Mouse (Mus musculus) ES-CJ7 (cell line): ENCODE results near the gene Dnal4.
"Not testable (repeated sequence)": the region's sequence is repeated elsewhere in the genome, so short reads cannot be mapped to it uniquely, and the experiment has no call there.

ENCODE experiments used
- DNase-seq: peaks from one replicate; pipeline ENCODE4 v3.0.0; 2011; ENCODE audit warnings: low read depth, low spot score

The Dnal4 gene

DNA sequence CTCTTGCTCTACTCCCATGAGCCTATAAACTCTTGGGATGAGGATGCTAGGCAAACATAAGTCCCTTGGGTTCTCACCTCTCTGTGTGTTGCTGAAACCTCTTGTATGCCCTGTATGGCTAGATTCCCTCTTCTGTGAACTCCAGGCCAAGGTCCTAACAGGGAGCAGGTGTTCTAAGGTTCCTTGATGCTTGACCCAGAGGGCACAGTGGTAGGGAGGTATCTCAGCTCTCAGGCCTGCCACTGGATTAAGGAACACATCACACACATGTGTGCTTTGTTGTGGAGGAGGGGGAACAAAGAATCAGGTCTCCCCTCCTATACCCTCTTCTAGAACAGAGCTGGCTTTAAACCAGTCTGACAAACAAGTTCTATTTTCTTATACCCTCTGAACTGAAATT is at the start of gene Dnal4:
Gene Dnal4 (minus strand): TSS at position 101 of the 400 bp plus-strand sequence.
- DNase-seq: no peak

GRCm38 (mm10) chr15:79827061-79827777 is 49.6 kb upstream of the Dnal4 start:
- DNase-seq: no peak

DNA sequence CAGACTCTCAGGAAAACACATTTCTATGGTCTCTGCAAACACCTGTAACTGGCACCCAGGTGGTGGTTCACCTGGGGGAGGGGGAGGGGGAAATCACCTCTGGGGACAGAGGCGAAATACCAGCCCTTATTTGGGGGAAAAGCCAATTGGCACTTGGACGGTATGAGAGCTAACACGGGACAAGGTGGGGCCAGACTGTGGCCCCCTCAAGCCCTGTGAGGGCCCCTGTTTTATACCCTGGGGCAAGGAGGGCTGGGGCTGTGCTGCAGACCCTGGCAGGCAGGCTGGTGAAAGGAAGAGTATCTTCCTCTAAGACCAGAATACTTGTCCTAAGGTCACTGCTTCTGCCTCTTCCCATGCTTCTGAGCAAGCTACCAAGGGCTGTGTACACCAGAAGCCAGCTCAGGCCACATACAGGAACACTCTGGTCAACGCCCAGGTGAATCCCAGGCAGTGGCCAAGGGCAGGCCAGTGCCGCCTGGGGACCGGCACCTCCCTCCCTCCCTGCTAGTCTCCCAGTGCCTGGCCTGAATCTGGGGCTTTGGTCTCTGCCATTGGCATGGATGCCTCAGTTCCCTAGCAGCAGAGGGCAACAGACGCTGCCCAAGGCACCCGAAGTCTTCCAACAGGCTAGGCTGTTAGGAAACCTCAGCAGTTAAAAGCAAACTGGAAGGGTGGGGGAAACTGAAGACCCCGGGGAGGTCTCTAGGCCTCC is 48.7 kb upstream of the Dnal4 start:
- DNase-seq: no peak

- peak; percentile 88 for DNase-seq
These were observed 47.6 kb upstream of the Dnal4 start for GRCm38 (mm10) chr15:79825146-79825825.

GRCm38 (mm10) chr15:79823588-79824280 is 46.1 kb upstream of the Dnal4 start:
- DNase-seq: peak; percentile 60

DNA sequence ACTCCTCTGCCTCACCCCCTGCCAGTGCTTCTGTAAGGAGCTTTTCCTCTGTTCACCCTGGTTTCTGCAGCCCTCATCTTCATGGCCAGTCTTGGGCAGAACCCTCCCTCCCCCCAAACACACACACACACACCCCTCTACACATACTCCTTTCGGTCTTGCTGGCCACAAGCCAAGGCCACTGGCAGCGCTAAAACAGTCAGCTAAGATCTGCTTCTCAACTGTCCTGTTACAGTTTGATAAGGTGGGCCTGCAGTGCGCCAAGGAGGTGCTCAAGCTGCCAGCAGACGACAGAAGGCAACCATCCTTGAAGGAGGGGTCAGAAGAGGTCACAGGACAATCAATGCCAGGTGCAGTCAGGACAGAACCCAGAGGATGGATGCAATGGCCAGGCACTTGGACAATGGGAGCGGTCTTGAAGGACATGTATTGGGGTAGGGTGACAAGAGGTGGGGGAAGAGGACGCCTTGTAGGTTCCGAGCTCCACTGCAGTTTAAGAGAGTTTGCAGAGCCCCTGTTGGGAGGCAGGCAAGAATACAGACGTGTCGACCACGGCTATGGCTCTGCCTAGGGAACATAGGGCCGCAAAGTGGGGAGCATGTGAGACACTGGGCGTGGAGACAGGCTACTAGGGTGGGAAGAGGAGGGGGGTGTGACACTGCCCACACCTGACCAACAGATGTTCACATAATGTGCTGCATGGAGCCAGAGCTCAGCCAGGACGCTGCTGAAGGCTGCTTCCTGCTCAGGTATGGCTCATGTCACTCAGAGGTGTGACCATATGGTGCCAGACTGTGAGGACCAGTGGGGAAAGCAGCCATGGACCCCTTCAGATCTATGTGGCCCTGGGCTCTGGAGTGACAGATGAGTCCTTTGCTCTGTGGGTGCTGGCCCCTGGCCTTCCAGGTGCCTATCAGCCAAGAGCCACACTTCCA is 44.9 kb upstream of the Dnal4 start:
- DNase-seq: no peak

GRCm38 (mm10) chr15:79818325-79818724 is 40.7 kb upstream of the Dnal4 start:
- DNase-seq: peak; percentile 72

DNA sequence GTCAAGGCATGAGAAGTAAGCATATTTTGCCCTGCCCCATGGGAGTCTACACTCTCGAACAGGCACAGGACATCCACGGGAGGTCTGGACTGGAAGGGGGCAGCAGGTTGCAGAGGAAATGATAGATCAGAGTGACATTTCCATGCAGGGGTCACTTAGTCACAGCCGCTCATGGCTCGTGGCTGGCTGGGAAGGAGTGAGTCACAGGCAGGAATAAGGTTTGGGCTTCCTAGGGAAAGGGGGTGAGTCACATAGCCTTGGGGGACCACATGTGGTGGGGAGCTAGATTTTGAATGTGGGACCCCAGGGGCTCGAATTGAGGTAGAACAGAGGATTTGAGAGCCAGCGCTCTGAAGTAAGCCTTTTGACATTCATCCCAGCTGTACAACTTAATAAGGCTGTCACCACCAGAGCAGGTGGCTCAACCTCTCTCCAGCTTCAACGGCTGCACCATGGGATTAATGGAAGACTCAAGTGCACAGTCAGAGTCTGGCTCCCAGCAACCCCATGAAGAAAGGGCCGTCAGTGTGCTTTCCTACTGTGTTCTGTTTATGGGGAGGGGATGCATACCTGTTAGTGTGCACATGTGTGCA is 36.1 kb upstream of the Dnal4 start:
- DNase-seq: no peak

DNA sequence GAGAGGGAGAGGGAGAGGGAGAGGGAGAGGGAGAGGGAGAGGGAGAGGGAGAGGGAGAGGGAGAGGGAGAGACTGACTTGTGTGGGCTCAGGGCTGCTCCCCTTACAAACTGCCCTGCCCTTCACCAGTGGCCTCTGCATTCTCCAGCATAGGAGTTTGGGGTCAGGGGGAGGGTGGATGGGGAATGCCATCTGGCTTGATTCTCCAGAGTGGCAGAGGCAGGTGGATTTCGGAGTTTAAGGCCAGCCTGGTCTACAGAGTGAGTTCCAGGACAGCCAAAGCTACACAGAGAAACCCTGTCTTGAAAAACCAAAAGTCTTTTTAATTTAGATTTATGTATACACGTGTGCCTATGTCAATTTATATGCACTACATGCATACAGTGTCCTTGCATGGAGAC is 35.2 kb upstream of the Dnal4 start:
- not testable (repeated sequence) for DNase-seq

GRCm38 (mm10) chr15:79810997-79811396 is 33.3 kb upstream of the Dnal4 start:
- no peak for DNase-seq

DNA sequence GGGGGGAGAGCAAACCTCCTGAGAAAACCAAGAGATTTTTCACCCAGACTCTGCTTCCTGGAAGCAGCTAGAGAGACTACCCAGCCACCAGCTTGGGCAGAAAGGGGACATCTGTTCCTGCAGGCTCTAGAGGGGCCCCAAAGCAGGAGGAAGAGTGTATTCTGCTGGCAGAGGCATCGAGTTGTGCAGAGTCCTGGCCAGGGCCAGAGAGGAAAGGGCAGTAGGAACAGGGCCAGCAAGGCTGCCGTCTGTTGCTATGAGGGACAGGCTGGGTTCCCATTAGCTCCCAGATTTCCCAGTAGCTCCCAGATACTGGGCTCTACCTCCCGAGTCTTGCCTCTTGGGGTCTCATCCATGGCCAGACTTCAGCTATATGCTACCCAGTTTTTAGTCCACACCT is 32.4 kb upstream of the Dnal4 start:
- DNase-seq: no peak

- no peak for DNase-seq
These were observed 31.0 kb upstream of the Dnal4 start for GRCm38 (mm10) chr15:79808658-79809057.

GRCm38 (mm10) chr15:79808114-79808513 is 30.5 kb upstream of the Dnal4 start:
- peak; percentile 74 for DNase-seq

DNA sequence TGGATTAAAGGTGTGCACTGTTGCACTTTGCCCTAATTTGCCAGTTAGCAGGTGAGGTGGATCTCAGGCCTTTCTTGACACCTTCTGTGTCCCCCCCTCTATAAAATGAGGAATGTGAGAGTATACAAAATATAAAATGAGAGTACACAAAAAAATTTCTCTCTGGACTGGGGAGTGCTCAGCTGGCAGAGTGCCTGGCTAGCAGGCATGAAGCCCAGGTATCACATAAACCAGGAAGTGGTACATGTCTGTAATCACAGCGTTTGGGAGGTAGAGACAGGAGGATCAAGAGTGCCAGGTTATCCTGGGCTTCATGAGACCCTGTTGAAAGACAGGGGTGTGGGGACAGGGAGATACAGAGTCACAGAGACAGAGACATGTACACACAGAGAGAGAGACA is 29.4 kb upstream of the Dnal4 start:
- no peak for DNase-seq

DNA sequence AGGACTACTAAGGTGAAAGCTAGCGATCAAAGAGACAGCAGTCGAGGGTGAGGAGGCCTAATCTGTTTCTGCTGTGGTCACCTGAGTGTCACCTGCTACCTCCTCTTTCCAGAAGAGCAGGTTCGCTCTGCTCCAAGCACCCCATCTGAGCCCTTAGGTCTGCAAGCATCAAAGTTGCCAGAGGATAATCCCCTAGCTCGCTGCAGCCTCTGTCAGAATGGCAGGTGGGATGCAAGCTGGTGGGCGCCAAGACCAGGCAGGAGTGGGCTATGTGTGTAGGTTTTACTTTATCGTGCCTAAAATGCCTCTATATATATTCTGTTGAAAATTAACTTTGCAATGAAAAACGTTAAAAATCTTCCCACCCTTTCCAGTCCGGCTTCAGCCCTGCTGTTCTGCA is 27.6 kb upstream of the Dnal4 start:
- no peak for DNase-seq

DNA sequence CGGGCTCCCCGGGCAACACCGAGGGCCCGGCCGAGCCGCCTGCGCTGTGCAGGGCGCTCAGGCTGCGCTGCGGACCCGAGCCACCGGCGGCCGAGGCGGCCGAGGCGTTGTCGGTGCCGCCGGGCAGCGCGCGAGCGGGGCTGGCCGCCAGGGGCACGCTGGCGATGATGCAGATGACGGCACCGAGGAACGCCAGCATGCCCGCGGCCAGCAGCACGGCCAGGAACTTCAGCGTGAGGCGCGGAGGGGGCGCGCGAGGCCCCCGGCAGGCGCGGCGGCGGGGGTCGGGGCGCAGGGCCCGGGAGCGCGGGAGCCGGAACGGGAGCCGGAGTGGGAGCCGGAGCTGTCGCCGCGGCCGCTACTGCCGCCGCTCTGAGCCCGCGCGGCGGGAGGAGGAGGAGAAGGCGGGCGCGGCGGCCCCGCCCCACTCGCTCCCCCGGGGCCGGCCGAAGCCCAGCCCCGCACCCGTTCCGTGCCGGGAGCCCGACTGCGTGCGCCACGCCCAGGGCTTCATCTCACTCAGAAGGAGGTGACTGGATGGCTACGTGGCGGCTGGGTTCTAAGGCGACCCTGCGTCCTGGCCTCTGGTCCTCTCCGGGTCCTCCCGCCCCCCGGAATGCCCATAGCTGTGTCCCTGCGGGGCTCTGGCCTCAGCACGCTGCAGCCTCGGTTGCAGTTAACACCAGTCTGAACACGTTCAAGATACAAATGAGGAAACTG is 26.9 kb upstream of the Dnal4 start, which contains the start of gene Nptxr:
Gene Nptxr (minus strand): TSS at position 415 of the 720 bp plus-strand sequence.
- no peak for DNase-seq

- no peak for DNase-seq
These were observed 26.1 kb upstream of the Dnal4 start for GRCm38 (mm10) chr15:79803533-79804351.

- DNase-seq: no peak
These were observed 24.7 kb upstream of the Dnal4 start for GRCm38 (mm10) chr15:79802304-79802703.

GRCm38 (mm10) chr15:79801646-79802045 is 24.0 kb upstream of the Dnal4 start:
- no peak for DNase-seq
